Comparison of ENCODE assay signal across 14 mouse cellular contexts in the genomic region with DNA sequence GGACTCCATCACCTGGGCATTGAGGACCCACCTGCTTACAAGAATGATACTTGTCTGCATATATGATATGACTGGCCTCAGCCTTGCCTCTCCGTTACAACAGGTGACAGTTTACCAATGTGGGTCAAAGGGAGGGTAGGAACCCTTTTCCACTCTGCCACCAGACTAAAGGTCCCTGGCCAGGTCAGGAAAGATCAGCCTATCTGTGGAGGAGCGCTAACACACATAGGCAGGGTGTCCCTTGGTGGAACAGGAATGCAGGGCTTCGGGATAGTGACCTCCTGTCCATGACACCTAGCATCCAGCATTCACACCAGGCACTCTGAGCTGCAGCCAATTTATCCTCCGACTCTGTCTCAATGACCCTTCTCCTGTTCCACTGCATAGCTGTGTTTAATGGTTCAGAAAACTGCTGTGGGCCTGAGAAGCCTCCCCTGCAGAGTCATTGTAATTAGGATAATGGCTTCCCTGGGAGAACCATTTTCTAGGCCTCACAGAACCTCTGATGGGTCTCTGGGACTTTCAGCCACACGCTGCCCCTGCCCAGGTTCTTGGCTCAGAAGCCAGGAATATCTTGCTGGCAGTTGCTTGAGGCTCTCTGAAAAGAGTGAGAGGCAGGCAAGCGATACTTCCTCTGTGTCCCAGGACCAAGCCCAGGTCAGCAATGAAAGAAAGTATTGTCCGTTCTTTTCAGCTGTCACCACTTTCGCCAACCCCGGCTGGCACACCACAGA. TPM values are rescaled to one million over a fixed set of nuclear protein-coding genes. Genes with fewer than 3 reads are reported as not detected.
DNase-seq lines count a peak whose midpoint lies in the region; ATAC-seq and TF ChIP-seq lines count a peak whose summit lies in the region.
"Had no signal": no experiment of that assay in that cellular context is flagged by ENCODE, and none has a peak within 500 bp of the region (broad histone marks: within the 10 kb centered on the region; RNA-seq: fewer than 3 reads in every experiment).

No protein-coding gene starts in this region.

- no peaks in the 10 kb centered on the region; the same call in 1 of the 2 replicates for H3K4me1 ChIP-seq in hindbrain, embryonic 11.5 days (replicated peaks; ENCODE audit: control insufficient read depth, insufficient read depth, low read length)
- peaks cover 16% of the 10 kb centered on the region for H3K4me1 ChIP-seq in hindbrain, embryonic 12.5 days
- peaks cover 17% of the 10 kb centered on the region for H3K4me1 ChIP-seq in forebrain, embryonic 15.5 days
- H3K4me1 ChIP-seq in liver, embryonic 12.5 days, result no peaks in the 10 kb centered on the region
- no peaks in the 10 kb centered on the region for H3K4me1 ChIP-seq in intestine, postnatal 0 days (replicated peaks; ENCODE audit: control insufficient read depth, insufficient read depth, low read length)

- ATAC-seq in hindbrain, embryonic 11.5 days (ENCODE audit: low FRiP score), result no peak
- ATAC-seq in hindbrain, embryonic 12.5 days (ENCODE audit: low FRiP score), result no peak
- ATAC-seq in forebrain, embryonic 15.5 days (replicated peaks), result 0 out of 2 replicates have a peak, but pooled peaks have one; percentile 39
- ATAC-seq in liver, embryonic 12.5 days, result no peak
- no peak for ATAC-seq in intestine, postnatal 0 days

- H3K9me3 ChIP-seq in hindbrain, embryonic 11.5 days (ENCODE audit: control insufficient read depth, low read length), result no peaks in the 10 kb centered on the region
- no peaks in the 10 kb centered on the region for H3K9me3 ChIP-seq in hindbrain, embryonic 12.5 days (replicated peaks)
- H3K9me3 ChIP-seq in forebrain, embryonic 15.5 days, result no peaks in the 10 kb centered on the region
- H3K9me3 ChIP-seq in liver, embryonic 12.5 days (replicated peaks), result no peaks in the 10 kb centered on the region
- no peaks in the 10 kb centered on the region for H3K9me3 ChIP-seq in intestine, postnatal 0 days (ENCODE audit: control insufficient read depth)
- H3K9me3 ChIP-seq: limb, embryonic 13.5 days had no signal

- no peak overlapping the region for H3K27ac ChIP-seq in hindbrain, embryonic 11.5 days (ENCODE audit: low read depth, low read length)
- H3K27ac ChIP-seq in hindbrain, embryonic 12.5 days, result no peak overlapping the region
- H3K27ac ChIP-seq in forebrain, embryonic 15.5 days (replicated peaks), result no peak overlapping the region
- no peak overlapping the region for H3K27ac ChIP-seq in liver, embryonic 12.5 days
- no peak overlapping the region for H3K27ac ChIP-seq in intestine, postnatal 0 days (ENCODE audit: low read depth, low read length)
- H3K27ac ChIP-seq: limb, embryonic 13.5 days had no signal

- peaks cover 6% of the 10 kb centered on the region; the same call in 1 of the 2 replicates for H3K27me3 ChIP-seq in hindbrain, embryonic 11.5 days (ENCODE audit: control insufficient read depth, insufficient read depth, low read length)
- peaks cover 28% of the 10 kb centered on the region for H3K27me3 ChIP-seq in hindbrain, embryonic 12.5 days
- peaks cover 8% of the 10 kb centered on the region; the same call in 1 of the 2 replicates for H3K27me3 ChIP-seq in forebrain, embryonic 15.5 days
- peaks cover 47% of the 10 kb centered on the region for H3K27me3 ChIP-seq in liver, embryonic 12.5 days (replicated peaks)
- peaks cover 27% of the 10 kb centered on the region for H3K27me3 ChIP-seq in intestine, postnatal 0 days (replicated peaks; ENCODE audit: control insufficient read depth, insufficient read depth, low read length)

- DNase-seq in hindbrain, embryonic 11.5 days (ENCODE audit: low spot score), result peak; percentile 9
- DNase-seq in ZHBTc4 (ENCODE audit: low read depth, low spot score), result peak; percentile 10
- DNase-seq in kidney, postnatal 14 days, result peak; percentile 27
- DNase-seq in thymus, postnatal 25 days, result no peak
- DNase-seq: cerebellum, adult 11 months; heart, adult 18-20 months; lung, postnatal 14 days; thymus, postnatal 36 days had no signal

- TF ChIP-seq CTCF in intestine, postnatal 0 days (IDR thresholded peaks at IDR 0.05; ENCODE audit: low read depth), result no peak

- no peak overlapping the region for H3K9ac ChIP-seq in hindbrain, embryonic 11.5 days (ENCODE audit: low read depth, low read length)
- no peak overlapping the region for H3K9ac ChIP-seq in hindbrain, embryonic 12.5 days
- no peak overlapping the region for H3K9ac ChIP-seq in forebrain, embryonic 15.5 days (replicated peaks)
- no peak overlapping the region for H3K9ac ChIP-seq in liver, embryonic 12.5 days
- H3K9ac ChIP-seq in intestine, postnatal 0 days (ENCODE audit: low read depth, low read length), result no peak overlapping the region
- H3K9ac ChIP-seq: limb, embryonic 13.5 days had no signal

- no peak overlapping the region for H3K4me2 ChIP-seq in hindbrain, embryonic 11.5 days (replicated peaks; ENCODE audit: low read depth, low read length)
- no peak overlapping the region for H3K4me2 ChIP-seq in hindbrain, embryonic 12.5 days (replicated peaks)
- no peak overlapping the region for H3K4me2 ChIP-seq in forebrain, embryonic 15.5 days (replicated peaks)
- H3K4me2 ChIP-seq in liver, embryonic 12.5 days, result no peak overlapping the region
- H3K4me2 ChIP-seq in intestine, postnatal 0 days (replicated peaks; ENCODE audit: low read depth), result no peak overlapping the region
- H3K4me2 ChIP-seq: limb, embryonic 13.5 days had no signal

- no peaks in the 10 kb centered on the region for H3K36me3 ChIP-seq in hindbrain, embryonic 11.5 days (ENCODE audit: control insufficient read depth, insufficient read depth, low read length)
- H3K36me3 ChIP-seq in hindbrain, embryonic 12.5 days, result no peaks in the 10 kb centered on the region
- no peaks in the 10 kb centered on the region for H3K36me3 ChIP-seq in forebrain, embryonic 15.5 days
- H3K36me3 ChIP-seq in liver, embryonic 12.5 days, result no peaks in the 10 kb centered on the region
- H3K36me3 ChIP-seq in intestine, postnatal 0 days (ENCODE audit: control insufficient read depth, insufficient read depth), result no peaks in the 10 kb centered on the region
- H3K36me3 ChIP-seq: limb, embryonic 13.5 days had no signal

- 27% methylated on average over 9 of the region's 9 CpGs for WGBS in hindbrain, embryonic 11.5 days
- WGBS in hindbrain, embryonic 12.5 days, result 26% methylated on average over 9 of the region's 9 CpGs
- 14% methylated on average over 9 of the region's 9 CpGs for WGBS in forebrain, embryonic 15.5 days
- WGBS in liver, embryonic 12.5 days (ENCODE audit: insufficient replicate concordance), result 66% methylated on average over 9 of the region's 9 CpGs
- 83% methylated on average over 9 of the region's 9 CpGs for WGBS in intestine, postnatal 0 days

- no peak overlapping the region for H3K4me3 ChIP-seq in hindbrain, embryonic 11.5 days (ENCODE audit: low read depth, low read length)
- H3K4me3 ChIP-seq in hindbrain, embryonic 12.5 days, result no peak overlapping the region
- no peak overlapping the region for H3K4me3 ChIP-seq in forebrain, embryonic 15.5 days
- no peak overlapping the region for H3K4me3 ChIP-seq in liver, embryonic 12.5 days
- H3K4me3 ChIP-seq in intestine, postnatal 0 days (ENCODE audit: low read depth, low read length), result no peak overlapping the region
- H3K4me3 ChIP-seq: erythroblast, embryonic 14.5 days; limb, embryonic 13.5 days had no signal

RNA-seq across cellular contexts. Expression of a gene that starts 43.1 kb away (rescaled TPM):
- 1.0 TPM in 2 replicates for polyA plus RNA-seq in hindbrain, embryonic 11.5 days (2014; fragmentation: Nextera tagmentation; extraction: Ambion mirVana)
- polyA plus RNA-seq in hindbrain, embryonic 12.5 days (2016; fragmentation: Nextera tagmentation; extraction: Ambion mirVana), result 1.2 and 1.7 TPM in 2 replicates
- 1.1 and 1.6 TPM in 2 replicates for polyA plus RNA-seq in forebrain, embryonic 15.5 days (2015; fragmentation: Nextera tagmentation; extraction: Ambion mirVana)
- 0.08 and 0.53 TPM in 2 replicates for polyA plus RNA-seq in liver, embryonic 12.5 days (2016; fragmentation: Nextera tagmentation; extraction: Ambion mirVana)
- 0.41 and 0.46 TPM in 2 replicates for polyA plus RNA-seq in intestine, postnatal 0 days (2015; fragmentation: Nextera tagmentation; extraction: Ambion mirVana)
- polyA plus RNA-seq: erythroblast, embryonic 14.5 days had no signal
